Mouse (Mus musculus) common myeloid progenitor, adult 5-6 weeks (primary cell): Measurements from ENCODE around the gene Gpr176. TPM values are rescaled to one million over a fixed set of nuclear protein-coding genes. Genes with fewer than 3 reads are reported as not detected.

Source experiments
- ATAC-seq: replicated peaks from 2 replicates; pipeline ENCODE4 v1.8.0; 2016; ENCODE audit warnings: low read depth, mild to moderate bottlenecking, moderate TSS enrichment, inconsistent platforms; ENCODE audit not compliant: poor library complexity, severe bottlenecking
- total RNA-seq: library from RNA; stranded (forward); fragments of 200-1000, 187-1606 nt; gene quantifications from 2 replicates; pipeline ENCODE4 v1.2.3, GENCODE M21; 2017

Gpr176 gene
- total RNA-seq, 1 experiment from 2014 or later = not detected

DNA sequence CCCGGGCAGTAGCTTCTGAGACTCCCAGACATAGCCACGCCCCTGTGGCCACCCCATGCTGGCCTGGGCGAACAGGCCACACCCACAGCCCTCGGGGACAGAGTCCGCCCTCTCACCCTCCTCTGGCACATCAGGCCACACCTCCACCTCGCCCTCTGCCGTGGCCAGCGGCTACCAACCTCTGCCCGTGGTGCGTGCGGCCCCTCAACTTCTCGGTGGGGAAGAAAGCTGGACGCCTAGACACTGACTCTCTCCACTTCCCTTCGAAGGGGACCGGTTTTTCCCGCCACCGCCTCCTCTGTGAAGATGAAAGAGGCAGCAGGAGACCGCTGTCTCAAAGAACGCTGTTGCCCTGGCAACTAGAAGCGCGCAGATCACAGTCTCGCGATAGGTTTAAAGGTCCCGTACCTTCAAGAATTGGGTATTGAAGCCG is 116.6 kb downstream of the Gpr176 start, which contains the start of gene Fsip1:
Gene Fsip1, minus strand, starts transcription at position 346 of the 433 bp plus-strand sequence.
- peak; percentile 95 for ATAC-seq

DNA sequence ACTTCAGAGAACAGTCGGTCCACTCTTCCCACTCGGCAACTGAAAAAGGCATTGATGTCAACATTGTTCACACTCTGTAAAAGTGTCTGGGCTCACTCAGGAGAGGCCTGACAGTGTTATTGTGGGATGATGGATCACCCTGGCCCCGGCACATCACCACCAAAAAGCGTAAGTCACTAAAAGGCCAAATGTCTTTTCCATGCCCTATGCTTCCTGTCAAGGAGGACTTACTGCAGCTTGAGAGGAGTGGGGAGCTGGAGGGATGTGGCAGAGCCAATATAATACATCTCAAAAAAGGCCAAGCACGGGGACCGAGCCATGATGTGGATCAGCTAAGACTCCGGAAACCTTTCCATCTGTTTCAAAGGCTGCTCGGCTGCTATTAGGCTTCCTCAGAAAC is 118.7 kb downstream of the Gpr176 start:
- no peak for ATAC-seq

DNA sequence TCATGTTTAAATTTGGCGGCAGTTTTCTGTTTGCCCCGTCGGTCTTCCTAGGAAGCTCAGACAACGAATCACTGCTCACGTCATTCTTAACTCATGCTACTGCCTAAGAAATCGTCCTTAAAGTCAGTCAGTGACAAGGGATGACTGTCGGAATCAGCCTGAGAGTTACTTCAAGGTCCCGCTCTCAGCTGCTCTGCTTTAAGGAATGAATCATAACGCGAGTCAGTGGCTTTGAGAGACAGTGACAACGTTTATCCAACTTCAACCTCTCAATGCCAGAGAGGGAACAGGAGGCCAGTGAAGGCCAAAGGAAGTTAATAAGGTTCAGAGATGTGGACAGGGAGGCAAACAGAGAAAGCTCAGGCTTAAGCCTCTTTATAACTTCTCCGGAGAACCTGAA is 124.3 kb downstream of the Gpr176 start:
- no peak for ATAC-seq

DNA sequence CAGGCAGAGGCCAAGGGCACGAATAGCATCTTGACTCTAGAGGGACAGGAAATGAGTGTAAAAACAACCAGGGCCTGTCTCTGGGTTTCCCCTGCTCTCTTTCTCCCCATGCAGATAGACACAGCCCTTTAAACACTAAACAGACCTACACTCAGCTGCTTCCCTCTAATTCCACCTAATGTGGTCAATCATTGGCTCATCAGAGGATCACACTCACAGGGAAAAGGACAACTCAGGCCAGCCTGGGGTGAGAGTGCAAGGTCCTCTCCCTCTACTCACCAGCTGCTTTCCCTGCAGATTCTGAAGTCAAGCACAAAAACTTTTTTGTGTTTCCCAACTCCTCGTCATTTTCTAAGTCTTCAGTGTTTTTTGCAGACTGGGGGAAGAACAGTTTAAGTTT is 125.2 kb downstream of the Gpr176 start:
- no peak for ATAC-seq

DNA sequence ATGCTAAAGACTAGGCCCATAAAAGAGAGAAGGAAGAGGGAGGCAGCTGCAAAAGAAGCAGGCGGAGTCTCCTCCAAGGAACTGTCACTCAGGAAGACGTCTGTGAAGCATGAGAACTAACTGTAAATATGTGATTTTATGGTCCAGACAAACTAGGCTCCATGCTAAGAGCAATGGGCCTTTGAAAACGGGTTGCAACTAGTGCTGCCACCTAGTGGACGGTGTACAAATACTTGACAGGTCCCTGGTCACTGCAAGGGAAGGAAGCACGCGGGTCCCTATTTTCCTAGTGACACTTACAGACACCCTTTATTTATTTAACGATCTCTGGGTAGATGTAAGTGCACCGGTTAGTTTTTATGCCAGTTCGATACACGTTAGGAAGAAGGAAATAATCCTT is 127.3 kb downstream of the Gpr176 start:
- ATAC-seq = peak; percentile 81

DNA sequence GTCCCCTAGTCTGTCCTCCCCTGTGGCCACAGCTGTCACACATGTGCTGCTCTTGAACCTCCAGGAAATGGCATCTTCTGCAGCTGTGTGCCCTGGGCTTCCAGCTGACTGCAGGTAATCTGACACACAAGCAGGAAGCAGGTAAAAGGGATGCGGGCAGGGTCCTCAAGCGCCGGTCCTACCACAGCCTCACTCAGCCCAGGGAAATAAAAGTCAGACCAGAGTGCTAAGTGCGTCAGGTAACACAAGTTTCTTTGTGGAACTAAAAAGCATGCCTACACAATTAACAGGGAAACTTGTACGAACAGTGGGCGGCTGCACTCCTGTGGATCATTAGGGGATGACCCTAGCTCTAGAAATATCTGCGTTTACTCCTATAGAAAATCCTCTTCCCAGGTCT is 137.0 kb downstream of the Gpr176 start:
- no peak for ATAC-seq

DNA sequence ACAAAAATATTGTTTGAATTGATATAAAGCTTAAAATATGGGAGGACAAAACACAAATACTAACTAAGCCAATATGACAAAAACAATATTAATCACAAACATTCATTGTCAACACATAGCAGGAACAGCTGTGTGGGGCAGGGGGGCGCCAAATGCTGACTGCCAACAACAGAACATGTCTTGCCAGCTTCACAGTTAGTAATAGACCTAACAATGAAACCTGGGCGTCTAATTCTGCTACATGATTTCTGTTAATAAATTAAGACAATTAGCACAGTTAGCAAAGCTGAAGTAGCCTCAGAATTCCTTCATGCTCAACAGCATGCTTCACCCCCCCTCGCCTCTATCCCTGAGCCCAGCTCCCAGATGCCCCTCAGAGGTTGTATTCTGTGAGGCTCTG is 137.6 kb downstream of the Gpr176 start:
- no peak for ATAC-seq

DNA sequence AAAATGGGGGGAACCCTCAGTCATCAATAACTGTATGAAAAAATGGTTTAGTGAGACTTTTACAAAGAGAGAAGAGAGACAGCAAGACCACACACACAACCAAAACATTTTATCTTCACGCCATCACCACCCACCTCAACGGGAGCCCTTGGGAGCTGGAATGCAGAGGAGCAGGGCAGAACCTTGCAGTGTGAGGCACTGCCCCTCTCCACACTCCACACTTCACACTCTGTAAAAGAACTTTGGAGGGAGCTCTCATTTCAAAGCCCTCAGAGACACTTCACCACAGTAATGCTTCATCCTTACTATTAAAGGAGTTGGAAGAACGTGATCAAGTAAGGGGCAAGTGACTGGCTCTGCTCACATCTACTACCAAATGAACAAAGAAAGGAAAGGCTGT is 142.7 kb downstream of the Gpr176 start:
- no peak for ATAC-seq

DNA sequence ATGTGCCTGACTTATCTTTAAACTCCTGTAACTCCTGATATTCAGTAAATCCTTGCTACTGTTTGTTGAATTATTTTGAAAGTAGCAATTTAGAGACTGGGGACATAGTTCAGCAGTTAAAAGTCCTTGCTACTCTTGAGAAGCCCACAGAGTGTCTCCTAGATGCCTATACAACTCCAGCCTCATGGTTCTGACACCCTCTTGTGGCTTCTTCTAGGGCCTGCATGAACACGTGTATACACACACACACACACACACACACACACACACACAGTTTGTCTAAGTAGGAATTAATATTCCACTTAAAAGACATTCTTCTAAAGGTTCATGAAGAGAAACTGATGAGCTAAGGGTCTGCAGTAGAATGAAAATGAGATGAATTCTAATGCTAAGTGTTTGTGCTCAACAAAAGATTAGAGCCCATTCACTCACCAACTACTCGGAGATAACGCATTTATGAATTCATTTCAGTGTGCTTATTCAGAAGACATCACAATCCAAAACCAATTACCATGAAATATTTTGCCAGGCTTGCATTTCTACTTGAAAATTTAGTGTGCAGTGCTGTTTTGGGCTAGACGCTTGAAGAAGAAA is 144.6 kb downstream of the Gpr176 start:
- no peak for ATAC-seq

Other genes with a start within 250 kb of the Gpr176 start
- gene Fsip1, start 116.5 kb downstream of the Gpr176 start, total RNA-seq = 0.23 TPM in 1 of 2 replicates, not detected in the other
- 14.8 and 21.7 TPM in 2 replicates for gene Eif2ak4, start 15.2 kb upstream of the Gpr176 start, total RNA-seq
- 172 and 192 TPM in 2 replicates for gene Srp14, start 106.3 kb upstream of the Gpr176 start, total RNA-seq
- gene Bmf, start 176.3 kb upstream of the Gpr176 start, total RNA-seq = 0.37 and 0.44 TPM in 2 replicates
- 103 and 106 TPM in 2 replicates for gene Bub1b, start 224.8 kb upstream of the Gpr176 start, total RNA-seq